In genomic region chr2:135957689-135958088, GRCm38 (mm10) we compare ENCODE assay signal across 9 mouse cellular contexts.
DNase-seq lines count a peak whose midpoint lies in the region; ATAC-seq lines count a peak whose summit lies in the region.
"Had no signal": no experiment of that assay in that cellular context is flagged by ENCODE, and none has a peak within 500 bp of the region (broad histone marks: within the 10 kb centered on the region; RNA-seq: fewer than 3 reads in every experiment).

No protein-coding gene starts in this region.

- no peak overlapping the region for H3K27ac ChIP-seq in lung, embryonic 16.5 days (ENCODE audit: low read length)

- intact Hi-C loops in heart, postnatal 25 days (cut with DNase I): loop anchor here (2.0 to 10.0 kb wide), 3 partner anchors 523 to 595 kb away; no protein-coding TSS in a partner anchor

- 26% methylated on average over 7 of the region's 7 CpGs for WGBS in lung, embryonic 16.5 days

- H3K9ac ChIP-seq in lung, embryonic 16.5 days (ENCODE audit: low read length): no peak overlapping the region

- H3K4me2 ChIP-seq in lung, embryonic 16.5 days (ENCODE audit: low read depth, low read length): no peak overlapping the region

- ATAC-seq in erythroid progenitor cell, adult 5-6 weeks (replicated peaks; ENCODE audit: low FRiP score, poor library complexity, severe bottlenecking): peak; percentile 67
- ATAC-seq in hematopoietic stem cell, adult 5-6 weeks (replicated peaks in 1 of 2; ENCODE audit: insufficient read depth in 1 of 2, low FRiP score in 2 of 2, low TSS enrichment in 1 of 2, low read depth in 1 of 2, poor library complexity in 2 of 2, severe bottlenecking in 2 of 2): peak; percentile 92 to 93
- peak; percentile 77 for ATAC-seq in lung, embryonic 16.5 days (ENCODE audit: low read depth)

- no peaks in the 10 kb centered on the region for H3K9me3 ChIP-seq in lung, embryonic 16.5 days (ENCODE audit: control insufficient read depth, low read length)
- H3K9me3 ChIP-seq: megakaryocyte, embryonic 14.5 days had no signal

- no peak overlapping the region for H3K4me3 ChIP-seq in lung, embryonic 16.5 days (ENCODE audit: low read length)
- H3K4me3 ChIP-seq: megakaryocyte, embryonic 14.5 days had no signal

- H3K36me3 ChIP-seq in lung, embryonic 16.5 days (ENCODE audit: control insufficient read depth, insufficient read depth, low read length): no peaks in the 10 kb centered on the region

- DNase-seq in heart, adult 11 months: peak; percentile 88
- no peak for DNase-seq in heart, postnatal 25 days (ENCODE audit: low spot score)
- peak; percentile 23 for DNase-seq in c-Kit-positive CD71-positive TER-119-negative erythroid progenitor cells, embryonic 14.5 days (ENCODE audit: low read depth)
- DNase-seq in layer of hippocampus, adult 9-10 months (ENCODE audit: low spot score): peak; percentile 52
- DNase-seq in retina, embryonic 14.5 days (ENCODE audit: low spot score): peak; percentile 88

- H3K4me1 ChIP-seq in lung, embryonic 16.5 days (replicated peaks; ENCODE audit: control insufficient read depth, insufficient read depth, low read length): peaks cover 5% of the 10 kb centered on the region; the same call in 1 of the 2 replicates

- no peaks in the 10 kb centered on the region for H3K27me3 ChIP-seq in lung, embryonic 16.5 days (ENCODE audit: control insufficient read depth, insufficient read depth, low read depth, low read length)
- H3K27me3 ChIP-seq: megakaryocyte, embryonic 14.5 days had no signal
